Mouse (Mus musculus): ENCODE results near the gene Pde4c.

DNA sequence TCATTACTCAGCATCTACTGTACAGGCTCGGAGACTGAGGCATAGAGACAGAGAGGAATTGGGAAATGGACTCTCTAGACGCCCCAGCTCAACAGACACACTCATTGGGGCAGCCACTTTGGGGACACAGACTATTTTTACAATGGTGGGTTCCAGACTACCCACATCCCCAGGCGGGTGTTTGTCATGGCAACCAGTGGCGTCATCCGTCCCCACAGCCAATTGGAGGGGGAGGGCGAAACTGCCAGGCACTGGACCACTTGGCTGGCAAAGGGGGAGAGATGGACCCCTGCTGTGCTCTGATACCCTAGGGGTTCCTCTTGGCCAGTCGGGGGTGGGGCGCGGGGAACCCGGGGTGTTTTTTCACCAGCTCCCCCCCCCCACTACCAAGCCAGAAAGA lies 77.1 kb downstream of the Pde4c start:
- no peak for TF ChIP-seq TCF12 (IDR thresholded peaks at IDR 0.05; ENCODE audit: insufficient read depth, poor library complexity, severe bottlenecking)
- TF ChIP-seq POLR2A (IDR thresholded peaks at IDR 0.05; ENCODE audit: insufficient read length, low read depth), result no peak
- TF ChIP-seq E2F4 (IDR thresholded peaks at IDR 0.05; ENCODE audit: insufficient read depth), result no peak
- TF ChIP-seq MYOD1 (IDR thresholded peaks at IDR 0.05; ENCODE audit: control insufficient read depth in 1 of 3, insufficient read length in 2 of 3, low read depth in 2 of 3), result no peak
- no peak for TF ChIP-seq MAX (IDR thresholded peaks at IDR 0.05; ENCODE audit: low read depth)
- no peak for TF ChIP-seq POLR2AphosphoS2 (IDR thresholded peaks at IDR 0.05; ENCODE audit: insufficient read length, low read depth)
- no peak for TF ChIP-seq MYOG (IDR thresholded peaks at IDR 0.05; ENCODE audit: control insufficient read depth in 1 of 3, insufficient read depth in 1 of 3, insufficient read length in 2 of 3, low read depth in 2 of 3)
- TF ChIP-seq USF1 (IDR thresholded peaks at IDR 0.05; ENCODE audit: low read depth), result no peak
- TF ChIP-seq CEBPB (IDR thresholded peaks at IDR 0.05; ENCODE audit: insufficient read depth, poor library complexity, severe bottlenecking), result no peak
- TF ChIP-seq REST (IDR thresholded peaks at IDR 0.05; ENCODE audit: insufficient read depth, insufficient read length), result no peak

All from myocyte (in vitro differentiated cells).